ENCODE assay signal across 11 mouse cellular contexts in genomic region chr2:92330840-92331239, GRCm38 (mm10). TPM values are rescaled to one million over a fixed set of nuclear protein-coding genes. Genes with fewer than 3 reads are reported as not detected.
DNase-seq lines count a peak whose midpoint lies in the region; ATAC-seq lines count a peak whose summit lies in the region.
"Had no signal": no experiment of that assay in that cellular context is flagged by ENCODE, and none has a peak within 500 bp of the region (broad histone marks: within the 10 kb centered on the region; RNA-seq: fewer than 3 reads in every experiment).

No protein-coding gene starts in this region.

- no peak overlapping the region for H3K27ac ChIP-seq in midbrain, embryonic 11.5 days (ENCODE audit: low read depth, low read length)
- H3K27ac ChIP-seq in midbrain, embryonic 16.5 days (ENCODE audit: low read length) = no peak overlapping the region
- H3K27ac ChIP-seq in embryonic facial prominence, embryonic 11.5 days (replicated peaks; ENCODE audit: low read depth, low read length) = no peak overlapping the region
- H3K27ac ChIP-seq: embryonic facial prominence, embryonic 13.5 days; limb, embryonic 13.5 days; stomach, embryonic 15.5 days had no signal

- intact Hi-C loops in gastrocnemius, postnatal 36 days (cut with DNase I) = no loop called here

- no peak for ATAC-seq in midbrain, embryonic 11.5 days (ENCODE audit: low FRiP score)
- ATAC-seq in midbrain, embryonic 16.5 days = no peak
- ATAC-seq in embryonic facial prominence, embryonic 11.5 days (replicated peaks; ENCODE audit: insufficient number of reproducible peaks, low FRiP score, low TSS enrichment, low read depth) = no peak
- peak; percentile 87 for ATAC-seq in megakaryocyte progenitor cell, adult 5-6 weeks (replicated peaks; ENCODE audit: poor library complexity)

- no peaks in the 10 kb centered on the region for H3K4me1 ChIP-seq in midbrain, embryonic 11.5 days (ENCODE audit: control insufficient read depth, insufficient read depth, low read length)
- no peaks in the 10 kb centered on the region for H3K4me1 ChIP-seq in midbrain, embryonic 16.5 days (ENCODE audit: control insufficient read depth, insufficient read depth, low read length)
- H3K4me1 ChIP-seq in embryonic facial prominence, embryonic 11.5 days (ENCODE audit: control insufficient read depth, insufficient read depth, low read length) = no peaks in the 10 kb centered on the region
- H3K4me1 ChIP-seq: embryonic facial prominence, embryonic 13.5 days; limb, embryonic 13.5 days; stomach, embryonic 15.5 days had no signal

- H3K4me2 ChIP-seq in midbrain, embryonic 11.5 days = no peak overlapping the region
- no peak overlapping the region for H3K4me2 ChIP-seq in midbrain, embryonic 16.5 days (ENCODE audit: low read length)
- no peak overlapping the region for H3K4me2 ChIP-seq in embryonic facial prominence, embryonic 11.5 days (ENCODE audit: low read depth, low read length)
- H3K4me2 ChIP-seq: embryonic facial prominence, embryonic 13.5 days; limb, embryonic 13.5 days; stomach, embryonic 15.5 days had no signal

- DNase-seq in gastrocnemius, adult 18-20 months (ENCODE audit: low spot score) = peak; percentile 33
- DNase-seq in gastrocnemius, postnatal 10 days = no peak
- DNase-seq in midbrain, embryonic 11.5 days (ENCODE audit: low spot score, missing footprints) = peak; percentile 87
- DNase-seq in T-cell, adult 2 months (ENCODE audit: low spot score) = peak; percentile 12
- peak; percentile 72 for DNase-seq in embryonic facial prominence, embryonic 11.5 days (ENCODE audit: low spot score)
- no peak for DNase-seq in gastrocnemius, postnatal 36 days

- no peaks in the 10 kb centered on the region for H3K27me3 ChIP-seq in midbrain, embryonic 11.5 days (ENCODE audit: control insufficient read depth, insufficient read depth, low read length)
- no peaks in the 10 kb centered on the region for H3K27me3 ChIP-seq in midbrain, embryonic 16.5 days (ENCODE audit: control insufficient read depth, insufficient read depth, low read depth, low read length)
- no peaks in the 10 kb centered on the region for H3K27me3 ChIP-seq in embryonic facial prominence, embryonic 11.5 days (ENCODE audit: control insufficient read depth, insufficient read depth, low read length)
- H3K27me3 ChIP-seq: embryonic facial prominence, embryonic 13.5 days; limb, embryonic 13.5 days; stomach, embryonic 15.5 days had no signal

- 59% methylated on average over 2 of the region's 2 CpGs for WGBS in midbrain, embryonic 11.5 days
- WGBS in midbrain, embryonic 16.5 days = 56% methylated on average over 2 of the region's 2 CpGs
- 49% methylated on average over 2 of the region's 2 CpGs for WGBS in embryonic facial prominence, embryonic 11.5 days

- H3K9ac ChIP-seq in midbrain, embryonic 11.5 days (ENCODE audit: low read length) = no peak overlapping the region
- H3K9ac ChIP-seq in midbrain, embryonic 16.5 days (ENCODE audit: low read depth, low read length) = no peak overlapping the region
- H3K9ac ChIP-seq in embryonic facial prominence, embryonic 11.5 days (replicated peaks; ENCODE audit: low read length) = no peak overlapping the region
- H3K9ac ChIP-seq: embryonic facial prominence, embryonic 13.5 days; limb, embryonic 13.5 days; stomach, embryonic 15.5 days had no signal

- no peak overlapping the region for H3K4me3 ChIP-seq in midbrain, embryonic 11.5 days (ENCODE audit: low read depth, low read length)
- H3K4me3 ChIP-seq in midbrain, embryonic 16.5 days (ENCODE audit: low read depth, low read length) = no peak overlapping the region
- H3K4me3 ChIP-seq in embryonic facial prominence, embryonic 11.5 days (ENCODE audit: low read depth, low read length) = no peak overlapping the region
- H3K4me3 ChIP-seq: embryonic facial prominence, embryonic 13.5 days; limb, embryonic 13.5 days; stomach, embryonic 15.5 days had no signal

- H3K36me3 ChIP-seq in midbrain, embryonic 11.5 days (ENCODE audit: control insufficient read depth, insufficient read depth, low read length) = peaks cover 18% of the 10 kb centered on the region; the same call in 1 of the 2 replicates
- H3K36me3 ChIP-seq in midbrain, embryonic 16.5 days (ENCODE audit: control insufficient read depth, insufficient read depth, low read length) = peaks cover 6% of the 10 kb centered on the region
- no peaks in the 10 kb centered on the region; the same call in 1 of the 2 replicates for H3K36me3 ChIP-seq in embryonic facial prominence, embryonic 11.5 days (replicated peaks; ENCODE audit: control insufficient read depth, insufficient read depth, low read depth, low read length)

- H3K9me3 ChIP-seq in midbrain, embryonic 11.5 days (ENCODE audit: control insufficient read depth, low read length) = no peaks in the 10 kb centered on the region
- H3K9me3 ChIP-seq in midbrain, embryonic 16.5 days (replicated peaks; ENCODE audit: control insufficient read depth, low read length, poor library complexity, severe bottlenecking) = no peaks in the 10 kb centered on the region
- no peaks in the 10 kb centered on the region for H3K9me3 ChIP-seq in embryonic facial prominence, embryonic 11.5 days (replicated peaks; ENCODE audit: control insufficient read depth, low read length)
- H3K9me3 ChIP-seq: embryonic facial prominence, embryonic 13.5 days; limb, embryonic 13.5 days; stomach, embryonic 15.5 days had no signal

RNA-seq across cellular contexts. Expression of gene Pex16, which starts 43.6 kb away (rescaled TPM):
- total RNA-seq in gastrocnemius, adult 18-20 months (2021) = 10 to 100 TPM; 18.6 to 20.0 TPM
- total RNA-seq in gastrocnemius, postnatal 10 days (2021) = 10 to 100 TPM; 19.0 to 22.2 TPM
- polyA plus RNA-seq in midbrain, embryonic 11.5 days (2014; fragmentation: Nextera tagmentation; extraction: Ambion mirVana) = 17.7 and 20.0 TPM in 2 replicates
- polyA plus RNA-seq in midbrain, embryonic 16.5 days (2015; fragmentation: Nextera tagmentation; extraction: Ambion mirVana) = 39.7 and 40.1 TPM in 2 replicates
- polyA plus RNA-seq in embryonic facial prominence, embryonic 11.5 days (2014; fragmentation: Nextera tagmentation; extraction: Ambion mirVana) = 11.7 and 14.3 TPM in 2 replicates
- total RNA-seq in megakaryocyte progenitor cell, adult 5-6 weeks (2015) = 10.3 and 22.1 TPM in 2 replicates
- 11.3 and 16.7 TPM in 2 replicates for total RNA-seq in megakaryocyte progenitor cell, adult 5-6 weeks (2017)
- 10 to 100 TPM; 14.1 to 23.0 TPM for total RNA-seq in gastrocnemius, postnatal 36 days (2021)

RNA-seq across cellular contexts. Expression of gene Large2, which starts 43.8 kb away (rescaled TPM):
- total RNA-seq in gastrocnemius, adult 18-20 months (2021) = under 1 TPM in 1 of 2 experiments, not detected in 1; 0.57 TPM
- under 1 TPM; 0.40 to 0.70 TPM for total RNA-seq in gastrocnemius, postnatal 10 days (2021)
- polyA plus RNA-seq in midbrain, embryonic 11.5 days (2014; fragmentation: Nextera tagmentation; extraction: Ambion mirVana) = 8.9 and 10.6 TPM in 2 replicates
- polyA plus RNA-seq in midbrain, embryonic 16.5 days (2015; fragmentation: Nextera tagmentation; extraction: Ambion mirVana) = 1.9 and 2.0 TPM in 2 replicates
- 5.8 and 6.6 TPM in 2 replicates for polyA plus RNA-seq in embryonic facial prominence, embryonic 11.5 days (2014; fragmentation: Nextera tagmentation; extraction: Ambion mirVana)
- total RNA-seq in megakaryocyte progenitor cell, adult 5-6 weeks (2015) = 0.32 and 0.69 TPM in 2 replicates
- total RNA-seq in megakaryocyte progenitor cell, adult 5-6 weeks (2017) = 0.47 TPM in 1 of 2 replicates, not detected in the other
- under 1 TPM; 0.52 to 0.84 TPM for total RNA-seq in gastrocnemius, postnatal 36 days (2021)

RNA-seq across cellular contexts. Expression of gene 1700029I15Rik, which starts 51.5 kb away (rescaled TPM):
- under 1 TPM; 0.66 to 0.73 TPM for total RNA-seq in gastrocnemius, adult 18-20 months (2021)
- 1 to 10 TPM in 1 of 2 experiments, under 1 TPM in 1; 0.80 to 1.9 TPM for total RNA-seq in gastrocnemius, postnatal 10 days (2021)
- polyA plus RNA-seq in midbrain, embryonic 11.5 days (2014; fragmentation: Nextera tagmentation; extraction: Ambion mirVana) = 1.5 and 2.0 TPM in 2 replicates
- polyA plus RNA-seq in midbrain, embryonic 16.5 days (2015; fragmentation: Nextera tagmentation; extraction: Ambion mirVana) = 6.1 and 9.5 TPM in 2 replicates
- 1.6 and 1.9 TPM in 2 replicates for polyA plus RNA-seq in embryonic facial prominence, embryonic 11.5 days (2014; fragmentation: Nextera tagmentation; extraction: Ambion mirVana)
- 1.6 and 2.1 TPM in 2 replicates for total RNA-seq in megakaryocyte progenitor cell, adult 5-6 weeks (2015)
- 1.3 and 2.5 TPM in 2 replicates for total RNA-seq in megakaryocyte progenitor cell, adult 5-6 weeks (2017)
- total RNA-seq in gastrocnemius, postnatal 36 days (2021) = under 1 TPM; 0.81 to 0.99 TPM

Comparison
In these comparisons a context has a peak if more than half of its experiments do, and no peak if none do; other contexts are left out.
1. DNase-seq: peak in gastrocnemius, adult 18-20 months (single experiment), midbrain, embryonic 11.5 days (single experiment), T-cell, adult 2 months (single experiment) and embryonic facial prominence, embryonic 11.5 days (single experiment); none in gastrocnemius, postnatal 10 days (single experiment) and gastrocnemius, postnatal 36 days (0 of 2).